Mouse (Mus musculus) frontal cortex, postnatal 14 days (tissue): ENCODE measurements around the gene Bbof1.

Source experiments
- DNase-seq, 2 experiments: peaks; one replicate each; pipeline ENCODE4 v3.0.0; 2022; ENCODE audit warnings: low spot score in 2 of 2

Bbof1 gene

GRCm38 (mm10) chr12:84408819-84409507 lies at the start of gene Bbof1, which contains the start of gene Entpd5:
TSS of gene Bbof1 (plus strand) at chr12:84409071.
TSS of gene Entpd5 (minus strand) at chr12:84409029.
- DNase-seq, result peak; percentile 74 to 87

- peak; percentile 93 for DNase-seq
Observed at GRCm38 (mm10) chr12:84361555-84362489, 47.0 kb upstream of the Bbof1 start, which contains the start of the genes Coq6 and Fam161b. TSS of gene Coq6 (plus strand) at chr12:84361657. TSS of gene Fam161b (minus strand) at chr12:84361833.

- DNase-seq, result no peak
Observed at GRCm38 (mm10) chr12:84362872-84363271, 46.0 kb upstream of the Bbof1 start.

DNA sequence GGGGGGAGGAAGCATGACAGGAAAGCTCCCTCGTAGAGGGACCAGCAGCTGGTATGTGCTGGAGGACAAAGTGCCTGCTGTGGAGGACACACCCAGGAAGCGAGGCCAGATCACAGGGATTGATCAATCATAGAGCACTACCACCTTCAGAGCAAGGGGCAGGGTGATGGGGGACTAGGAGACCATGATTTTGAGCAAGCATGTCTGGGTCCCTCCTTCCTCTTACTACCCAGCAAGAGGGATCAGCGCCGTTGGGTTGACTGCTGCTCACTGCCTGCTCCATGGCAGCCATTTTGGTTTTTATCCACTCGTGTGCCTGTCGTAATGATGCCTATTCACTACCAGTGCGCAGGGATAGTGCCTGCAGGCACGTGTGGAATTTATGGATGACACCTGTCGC lies 44.6 kb upstream of the Bbof1 start:
- DNase-seq, result no peak

DNA sequence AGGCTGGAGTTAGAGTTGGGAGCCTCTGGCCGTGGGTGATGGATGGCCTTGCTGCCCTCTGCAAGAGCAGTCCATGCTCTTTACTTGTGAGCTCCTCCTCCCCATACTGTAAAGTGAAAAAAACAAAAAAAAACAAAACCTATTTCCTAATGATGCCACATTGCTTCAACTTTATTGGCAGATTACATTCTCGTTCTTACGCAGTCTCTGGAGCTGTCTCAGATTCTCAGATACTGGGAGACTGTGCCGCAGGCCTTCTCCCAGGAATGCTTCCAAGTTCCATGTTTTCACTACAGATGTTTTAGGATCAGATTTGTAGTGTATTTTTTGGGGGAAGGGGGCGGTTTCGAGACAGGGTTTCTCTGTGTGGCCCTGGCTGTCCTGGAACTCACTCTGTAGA lies 43.7 kb upstream of the Bbof1 start:
- no peak for DNase-seq

DNA sequence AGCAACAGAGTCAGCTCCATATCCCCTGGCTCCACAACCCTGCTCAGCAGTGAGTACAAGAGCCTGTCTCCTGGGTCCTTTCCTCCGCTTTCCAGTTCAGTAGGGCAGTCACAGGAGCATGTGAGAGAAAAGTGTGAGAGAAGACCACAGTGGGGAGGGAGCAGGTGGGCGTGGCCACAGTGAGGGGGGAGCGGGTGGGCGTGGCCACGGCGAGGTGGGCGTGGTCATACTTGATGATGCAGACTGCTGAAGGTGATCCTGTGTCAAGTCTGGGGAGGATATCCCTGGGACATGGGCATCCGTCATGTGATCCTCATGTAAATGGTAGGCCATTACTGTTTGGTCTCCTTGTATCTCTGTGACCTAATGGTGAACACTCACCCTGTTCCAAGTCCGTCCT lies 41.9 kb upstream of the Bbof1 start:
- DNase-seq, result no peak

GRCm38 (mm10) chr12:84371647-84372046 lies 37.2 kb upstream of the Bbof1 start:
- no peak for DNase-seq

DNA sequence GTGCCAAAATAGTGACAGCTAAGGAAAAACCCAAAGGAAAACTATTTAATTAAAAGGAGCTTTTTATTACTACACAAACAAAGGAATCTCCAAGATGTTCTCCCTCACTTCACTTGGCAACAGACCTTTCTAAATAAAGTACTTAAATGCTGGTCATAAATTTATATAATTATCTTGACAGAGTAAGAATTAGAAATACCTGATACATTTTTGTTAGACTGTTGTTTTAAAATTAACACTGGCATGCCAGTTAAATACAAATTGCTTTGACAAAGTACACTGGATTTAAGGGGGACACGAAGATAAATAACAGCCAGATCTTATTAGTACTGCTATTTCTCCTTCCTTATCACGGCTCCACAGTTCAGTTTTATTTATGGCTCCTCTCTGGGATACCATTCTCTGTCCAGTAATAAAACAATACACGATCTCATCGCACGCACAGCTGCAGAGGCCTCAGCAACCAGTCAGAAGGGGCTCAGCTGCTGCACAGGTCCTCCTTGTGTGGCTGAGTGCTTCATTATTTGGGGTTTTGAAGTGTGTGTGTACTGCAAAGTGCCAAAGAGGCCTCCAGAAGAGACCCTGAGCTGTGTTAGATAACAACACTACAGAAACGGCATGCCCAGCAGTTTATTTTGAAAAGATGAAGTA lies 34.9 kb upstream of the Bbof1 start:
- no peak for DNase-seq

DNA sequence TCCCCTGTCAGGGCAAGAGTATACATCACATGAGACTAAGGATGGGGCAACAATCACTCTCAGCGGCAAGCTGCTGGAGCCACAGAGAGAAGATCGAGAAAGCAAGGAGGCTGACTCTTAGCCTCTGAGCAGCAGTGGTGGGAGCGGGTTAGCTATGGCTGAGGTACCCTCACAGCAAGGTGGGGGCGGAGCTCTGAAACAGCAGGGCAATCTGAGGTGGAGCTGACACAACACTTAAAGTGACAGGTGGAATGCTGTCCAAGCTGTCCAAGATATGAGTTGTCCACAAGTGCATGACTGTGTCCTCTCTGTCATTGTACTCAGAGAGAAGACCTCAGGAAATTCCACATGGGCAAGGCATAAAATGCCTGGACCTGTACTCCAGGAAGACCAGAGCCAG lies 26.5 kb upstream of the Bbof1 start:
- DNase-seq, result no peak

DNA sequence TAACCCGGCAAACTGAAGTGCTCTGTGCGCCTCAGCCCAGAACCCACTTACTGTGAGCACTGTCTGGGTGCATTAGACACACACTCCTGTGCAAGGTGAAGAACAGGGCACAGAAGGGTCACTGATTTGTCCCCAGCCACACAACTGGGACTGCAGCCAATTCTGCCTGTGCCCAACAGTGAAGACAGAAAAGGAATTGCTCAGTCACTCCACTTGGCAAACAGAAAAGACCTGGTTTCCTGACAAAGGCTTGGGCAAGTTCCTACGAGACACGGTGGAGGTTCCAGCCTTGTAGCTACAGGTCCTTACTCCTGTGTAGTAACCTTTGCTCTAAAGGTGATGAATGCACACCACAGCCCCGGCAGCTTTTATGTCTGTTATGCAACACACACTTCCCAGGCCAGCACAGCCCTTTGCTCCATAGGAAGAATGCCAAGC lies 24.2 kb upstream of the Bbof1 start:
- DNase-seq, result no peak

DNA sequence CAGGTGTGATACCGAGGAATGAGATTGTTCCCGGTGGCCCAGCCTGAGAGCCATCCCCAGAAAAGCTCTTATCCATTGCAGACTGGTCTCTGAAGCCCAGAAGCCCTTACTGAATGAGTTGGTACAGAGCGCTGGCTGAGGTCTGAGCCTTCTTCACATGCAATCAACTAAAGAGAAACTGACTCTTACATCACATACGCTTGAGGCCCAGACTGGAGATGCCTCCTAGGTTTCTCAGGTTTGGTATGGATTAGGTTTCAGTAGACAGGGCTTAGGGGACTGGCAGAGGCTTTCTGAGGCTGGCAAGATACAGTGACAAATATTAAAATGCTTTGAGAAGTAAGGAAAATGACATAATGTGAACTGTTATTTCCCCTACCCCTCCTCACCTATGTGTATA lies 23.5 kb upstream of the Bbof1 start:
- no peak for DNase-seq

GRCm38 (mm10) chr12:84388097-84388496 lies 20.8 kb upstream of the Bbof1 start:
- no peak for DNase-seq

DNA sequence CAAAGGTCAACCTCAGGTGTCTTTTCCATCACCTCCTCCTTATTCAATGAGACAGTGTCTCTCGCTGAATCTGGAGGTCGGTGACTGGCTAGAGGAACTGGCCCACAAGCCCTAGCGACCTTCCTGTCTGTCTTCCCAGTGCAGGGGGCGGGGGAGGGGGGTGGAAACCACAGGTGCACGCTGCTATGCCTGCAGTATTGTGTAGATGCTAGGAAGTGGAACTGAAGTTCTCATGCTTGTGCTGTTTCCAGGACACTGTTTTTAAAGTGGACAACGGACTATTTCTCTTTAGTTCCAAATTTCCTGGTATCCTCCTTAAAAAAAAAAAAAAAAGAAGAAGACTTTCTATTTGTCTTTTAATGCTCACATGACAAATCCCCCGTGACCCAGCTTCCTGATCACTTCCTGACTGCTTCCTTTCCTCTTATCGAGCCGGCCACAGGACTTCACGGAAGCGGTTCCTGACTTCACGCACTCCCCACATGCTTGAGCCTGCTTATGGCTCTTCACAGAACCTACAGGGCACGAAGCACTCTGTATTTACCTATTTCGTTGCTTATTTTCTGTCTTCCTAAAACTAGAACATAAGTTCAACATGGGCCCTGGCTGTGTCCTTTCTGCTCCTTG lies 20.0 kb upstream of the Bbof1 start:
- DNase-seq, result no peak

GRCm38 (mm10) chr12:84390336-84390735 lies 18.5 kb upstream of the Bbof1 start:
- no peak for DNase-seq

GRCm38 (mm10) chr12:84392681-84393080 lies 16.2 kb upstream of the Bbof1 start:
- no peak for DNase-seq

DNA sequence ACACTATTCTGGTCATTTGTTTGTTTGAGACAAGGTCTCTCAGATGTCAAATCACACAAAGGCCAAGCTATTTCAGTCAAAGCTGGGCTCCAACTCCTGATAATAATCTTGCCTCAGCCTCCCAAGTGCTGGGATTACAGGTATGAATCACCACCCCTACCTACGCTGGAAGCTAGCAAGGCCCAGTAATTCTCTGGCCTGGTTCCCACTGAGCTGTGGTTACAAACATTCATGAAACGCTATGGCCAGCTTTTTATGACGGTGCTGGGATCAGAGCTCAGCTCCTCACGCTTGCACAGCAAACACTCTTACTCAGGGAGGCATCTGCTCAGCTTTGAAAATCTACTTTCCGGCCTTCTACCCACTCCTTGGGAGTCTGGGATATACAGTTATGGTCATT lies 15.0 kb upstream of the Bbof1 start:
- DNase-seq, result no peak

GRCm38 (mm10) chr12:84396947-84397679 lies 11.8 kb upstream of the Bbof1 start:
- no peak for DNase-seq

GRCm38 (mm10) chr12:84397685-84398084 lies 11.2 kb upstream of the Bbof1 start:
- no peak for DNase-seq

- DNase-seq, result no peak
Observed at GRCm38 (mm10) chr12:84398629-84399028, 10.2 kb upstream of the Bbof1 start.

- no peak for DNase-seq
Observed at GRCm38 (mm10) chr12:84399135-84399534, 9.7 kb upstream of the Bbof1 start.

DNA sequence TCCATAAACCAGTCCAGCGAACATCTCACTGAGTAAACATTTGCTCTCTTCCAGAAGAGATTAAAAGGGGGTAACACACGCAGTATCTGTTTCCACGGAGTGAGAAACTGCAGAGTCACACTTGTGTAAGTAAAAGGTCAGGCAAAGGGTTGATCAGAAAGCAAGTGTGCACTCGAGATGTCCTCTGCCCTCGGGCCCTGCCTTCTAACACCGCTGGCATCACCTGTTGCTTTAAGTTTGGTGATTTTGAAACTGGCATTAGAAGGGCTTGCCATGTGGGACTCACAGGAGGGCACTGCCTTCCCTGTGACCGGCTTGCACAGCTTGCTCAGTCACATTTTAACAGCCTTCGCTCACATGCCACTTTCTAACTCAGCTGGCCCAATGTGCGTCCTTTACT lies 9.2 kb upstream of the Bbof1 start:
- no peak for DNase-seq
